Mouse (Mus musculus): ENCODE results near the gene Vmn2r23. TPM values are rescaled to one million over a fixed set of nuclear protein-coding genes. Genes with fewer than 3 reads are reported as not detected.

The Vmn2r23 gene
- 0.02 TPM in 1 of 2 replicates, not detected in the other for polyA plus RNA-seq (2012)

GRCm38 (mm10) chr6:123702370-123702769, at the start of gene Vmn2r23:
TSS of gene Vmn2r23 (plus strand) at chr6:123702670.

GRCm38 (mm10) chr6:123778579-123778978, 76.1 kb downstream of the Vmn2r23 start, which contains the start of gene Vmn2r24:
TSS of gene Vmn2r24 (plus strand) at chr6:123778879.

Other genes starting within 250 kb of the Vmn2r23 start
- gene Vmn2r21, start 169.3 kb upstream of the Vmn2r23 start, polyA plus RNA-seq (2012) = not detected in 2 replicates
- 0.01 TPM in 1 of 2 replicates, not detected in the other for gene Vmn2r22, start 51.9 kb upstream of the Vmn2r23 start, polyA plus RNA-seq (2012)
- gene Vmn2r24, start 76.2 kb downstream of the Vmn2r23 start, polyA plus RNA-seq (2012) = 0.01 TPM in 1 of 2 replicates, not detected in the other
- gene Vmn2r25, start 150.8 kb downstream of the Vmn2r23 start, polyA plus RNA-seq (2012) = 0.02 and 0.03 TPM in 2 replicates